Mouse (Mus musculus) testis, postnatal 10 days (tissue): ENCODE measurements at regions not wholly inside any gene's neighbourhood (a gene's known extent, or its start where the extent isn't known, plus 50 kb on each side); places are given as distances from the start of the nearest gene placed in this dataset.

Source experiments
- DNase-seq: peaks from one replicate; pipeline ENCODE4 v3.0.0; 2021; ENCODE audit warnings: low spot score

- no peak for DNase-seq
Measured at GRCm38 (mm10) chr10:37602936-37603335, 464.2 kb upstream of the Marcks start.

GRCm38 (mm10) chr10:37589889-37590288 is 451.2 kb upstream of the Marcks start:
- no peak for DNase-seq

GRCm38 (mm10) chr10:37589009-37589408 is 450.3 kb upstream of the Marcks start:
- no peak for DNase-seq

GRCm38 (mm10) chr10:37571171-37571570 is 432.5 kb upstream of the Marcks start:
- DNase-seq, result no peak

GRCm38 (mm10) chr10:37561705-37562104 is 423.0 kb upstream of the Marcks start:
- no peak for DNase-seq

GRCm38 (mm10) chr10:37549446-37549845 is 410.7 kb upstream of the Marcks start:
- DNase-seq, result no peak

GRCm38 (mm10) chr10:37540703-37541102 is 402.0 kb upstream of the Marcks start:
- DNase-seq, result no peak

GRCm38 (mm10) chr10:37505966-37506615 is 367.4 kb upstream of the Marcks start:
- no peak for DNase-seq

GRCm38 (mm10) chr10:37504468-37504867 is 365.7 kb upstream of the Marcks start:
- no peak for DNase-seq

GRCm38 (mm10) chr10:37502505-37502904 is 363.8 kb upstream of the Marcks start:
- DNase-seq, result no peak

GRCm38 (mm10) chr10:37501043-37501442 is 362.3 kb upstream of the Marcks start:
- DNase-seq, result no peak

GRCm38 (mm10) chr10:37495467-37495866 is 356.7 kb upstream of the Marcks start:
- DNase-seq, result no peak

GRCm38 (mm10) chr10:37494552-37495166 is 355.9 kb upstream of the Marcks start:
- DNase-seq, result no peak

GRCm38 (mm10) chr10:37494098-37494497 is 355.4 kb upstream of the Marcks start:
- DNase-seq, result no peak

- no peak for DNase-seq
Measured at GRCm38 (mm10) chr10:37484311-37485023, 345.7 kb upstream of the Marcks start.

- DNase-seq, result no peak
Measured at GRCm38 (mm10) chr10:37483521-37483920, 344.8 kb upstream of the Marcks start.

- no peak for DNase-seq
Measured at GRCm38 (mm10) chr10:37481879-37482278, 343.2 kb upstream of the Marcks start.

GRCm38 (mm10) chr10:37480331-37480730 is 341.6 kb upstream of the Marcks start:
- DNase-seq, result no peak

GRCm38 (mm10) chr10:37478108-37478507 is 339.4 kb upstream of the Marcks start:
- no peak for DNase-seq

- DNase-seq, result no peak
Measured at GRCm38 (mm10) chr10:37473086-37473485, 334.4 kb upstream of the Marcks start.

- DNase-seq, result no peak
Measured at GRCm38 (mm10) chr10:37457384-37457783, 318.7 kb upstream of the Marcks start.

- no peak for DNase-seq
Measured at GRCm38 (mm10) chr10:37449894-37450293, 311.2 kb upstream of the Marcks start.
